Mouse (Mus musculus) kidney, adult 2 months (tissue): ENCODE results near the gene Fis1.

Experiments used
- CTCF ChIP-seq: fragments of 200-500 bp; conservative IDR thresholded peaks from 2 replicates; pipeline ENCODE4 v1.5.1; 2011; ENCODE audit warnings: low read depth, mild to moderate bottlenecking, control low read depth, low read length, moderate library complexity, mixed read lengths; ENCODE audit not compliant: insufficient read depth, insufficient read length
- POLR2A ChIP-seq: fragments of 200-500 bp; IDR thresholded peaks from one replicate; pipeline ENCODE4 v1.6.1; 2011; ENCODE audit warnings: low read depth, low read length, control low read depth

DNA sequence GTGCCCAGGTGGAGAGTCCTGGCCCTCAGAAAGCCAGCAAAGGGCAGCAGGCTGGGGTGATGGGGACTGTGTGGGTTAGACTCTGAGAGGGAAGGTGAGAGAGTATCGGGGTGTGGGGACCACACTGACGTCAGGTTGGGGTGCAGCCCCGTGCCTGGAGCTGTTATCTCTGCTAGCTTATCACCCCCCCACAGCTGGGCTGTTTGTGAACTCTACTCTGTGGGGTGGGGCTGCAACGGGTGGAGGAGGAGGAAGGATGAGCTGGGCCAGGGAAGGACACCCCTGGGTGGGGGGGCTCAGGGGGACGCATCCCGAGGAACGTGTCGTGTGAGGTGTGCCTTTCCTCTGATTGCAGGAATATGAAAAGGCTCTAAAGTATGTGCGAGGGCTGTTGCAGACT is 12.1 kb downstream of the Fis1 start:
- no peak for TF ChIP-seq CTCF
- no peak for TF ChIP-seq POLR2A
